8 mouse cellular contexts compared by ENCODE assay signal in genomic region chr2:35282214-35282613, GRCm38 (mm10). TPM values are rescaled to one million over a fixed set of nuclear protein-coding genes. Genes with fewer than 3 reads are reported as not detected.
DNase-seq lines count a peak whose midpoint lies in the region; ATAC-seq lines count a peak whose summit lies in the region.

No protein-coding gene starts in this region.

- peaks cover 29% of the 10 kb centered on the region for H3K27me3 ChIP-seq in hindbrain, embryonic 14.5 days (ENCODE audit: control insufficient read depth, insufficient read depth, low read length)
- peaks cover 16% of the 10 kb centered on the region for H3K27me3 ChIP-seq in liver, embryonic 16.5 days (ENCODE audit: control insufficient read depth, insufficient read depth, low read depth, low read length)
- peaks cover 31% of the 10 kb centered on the region for H3K27me3 ChIP-seq in neural tube, embryonic 12.5 days (replicated peaks)

- H3K4me2 ChIP-seq in hindbrain, embryonic 14.5 days (replicated peaks), result peak overlapping the region; percentile 47
- H3K4me2 ChIP-seq in liver, embryonic 16.5 days (ENCODE audit: low read depth, low read length), result peak overlapping the region; percentile 49
- peak overlapping the region; percentile 56 for H3K4me2 ChIP-seq in neural tube, embryonic 12.5 days (replicated peaks)

- intact Hi-C loops in gastrocnemius, postnatal 14 days (cut with DNase I; ENCODE audit: low total_unique reads), result no loop called here

- H3K4me3 ChIP-seq in hindbrain, embryonic 14.5 days (replicated peaks; ENCODE audit: low read length), result peak overlapping the region; percentile 22
- peak overlapping the region; percentile 50 for H3K4me3 ChIP-seq in liver, embryonic 16.5 days (ENCODE audit: low read depth, low read length)
- H3K4me3 ChIP-seq in neural tube, embryonic 12.5 days, result peak overlapping the region; percentile 26

- no peak overlapping the region for H3K27ac ChIP-seq in hindbrain, embryonic 14.5 days
- no peak overlapping the region for H3K27ac ChIP-seq in liver, embryonic 16.5 days (ENCODE audit: low read length)
- H3K27ac ChIP-seq in neural tube, embryonic 12.5 days, result no peak overlapping the region

- no peaks in the 10 kb centered on the region for H3K36me3 ChIP-seq in hindbrain, embryonic 14.5 days (replicated peaks; ENCODE audit: control insufficient read depth, insufficient read depth)
- no peaks in the 10 kb centered on the region; the same call in 1 of the 2 replicates for H3K36me3 ChIP-seq in liver, embryonic 16.5 days (ENCODE audit: control insufficient read depth, insufficient read depth)
- no peaks in the 10 kb centered on the region for H3K36me3 ChIP-seq in neural tube, embryonic 12.5 days

- H3K9me3 ChIP-seq in hindbrain, embryonic 14.5 days (ENCODE audit: control insufficient read depth, low read length), result no peaks in the 10 kb centered on the region
- H3K9me3 ChIP-seq in liver, embryonic 16.5 days (replicated peaks; ENCODE audit: control insufficient read depth, low read length), result no peaks in the 10 kb centered on the region
- H3K9me3 ChIP-seq in neural tube, embryonic 12.5 days, result no peaks in the 10 kb centered on the region

- 2% methylated on average over 32 of the region's 32 CpGs for WGBS in hindbrain, embryonic 14.5 days
- 4% methylated on average over 32 of the region's 32 CpGs for WGBS in liver, embryonic 16.5 days (ENCODE audit: insufficient replicate concordance)
- 2% methylated on average over 32 of the region's 32 CpGs for WGBS in neural tube, embryonic 12.5 days

- DNase-seq in retina, embryonic 14.5 days (ENCODE audit: low spot score), result peak; percentile 24
- DNase-seq in retina, postnatal 1 day, result no peak
- DNase-seq in gastrocnemius, postnatal 14 days, result peak; percentile 79
- DNase-seq in hindbrain, embryonic 14.5 days (ENCODE audit: low spot score), result no peak
- DNase-seq in cerebellum, adult 9-11 months, result no peak
- no peak for DNase-seq in cerebellum, adult 11 months

- no peaks in the 10 kb centered on the region; the same call in 1 of the 2 replicates for H3K4me1 ChIP-seq in hindbrain, embryonic 14.5 days (replicated peaks; ENCODE audit: control insufficient read depth, insufficient read depth, low read length)
- no peaks in the 10 kb centered on the region; the same call in none of the 2 replicates for H3K4me1 ChIP-seq in liver, embryonic 16.5 days (ENCODE audit: control insufficient read depth, low read depth, low read length)
- peaks cover 7% of the 10 kb centered on the region for H3K4me1 ChIP-seq in neural tube, embryonic 12.5 days

- peak overlapping the region; percentile 35; the same call in 1 of the 2 replicates for H3K9ac ChIP-seq in hindbrain, embryonic 14.5 days
- H3K9ac ChIP-seq in liver, embryonic 16.5 days (ENCODE audit: low read depth, low read length), result peak overlapping the region; percentile 25; the same call in 1 of the 2 replicates
- peak overlapping the region; percentile 33; the same call in 1 of the 2 replicates for H3K9ac ChIP-seq in neural tube, embryonic 12.5 days

- no peak for ATAC-seq in hindbrain, embryonic 14.5 days (ENCODE audit: low FRiP score)
- ATAC-seq in liver, embryonic 16.5 days (ENCODE audit: low read depth), result peak; percentile 35
- no peak for ATAC-seq in neural tube, embryonic 12.5 days (ENCODE audit: low FRiP score, low read depth)

RNA-seq across cellular contexts. Expression of gene Gsn, which starts 26.0 kb away (rescaled TPM):
- 100 to 1,000 TPM; 177 to 231 TPM for total RNA-seq in gastrocnemius, postnatal 14 days (2021)
- polyA plus RNA-seq in hindbrain, embryonic 14.5 days (2014; fragmentation: Nextera tagmentation; extraction: Ambion mirVana), result 30.2 and 31.4 TPM in 2 replicates
- polyA plus RNA-seq in liver, embryonic 16.5 days (2015; fragmentation: Nextera tagmentation; extraction: Ambion mirVana), result 163 and 188 TPM in 2 replicates
- 39.0 and 41.0 TPM in 2 replicates for polyA plus RNA-seq in neural tube, embryonic 12.5 days (2016; fragmentation: Nextera tagmentation; extraction: Ambion mirVana)

RNA-seq across cellular contexts. Expression of gene Stom, which starts 54.6 kb away (rescaled TPM):
- 10 to 100 TPM; 20.1 to 22.2 TPM for total RNA-seq in gastrocnemius, postnatal 14 days (2021)
- 24.4 and 26.7 TPM in 2 replicates for polyA plus RNA-seq in hindbrain, embryonic 14.5 days (2014; fragmentation: Nextera tagmentation; extraction: Ambion mirVana)
- polyA plus RNA-seq in liver, embryonic 16.5 days (2015; fragmentation: Nextera tagmentation; extraction: Ambion mirVana), result 181 and 189 TPM in 2 replicates
- 10.8 and 14.3 TPM in 2 replicates for polyA plus RNA-seq in neural tube, embryonic 12.5 days (2016; fragmentation: Nextera tagmentation; extraction: Ambion mirVana)

Comparison
In these comparisons a context has a peak if more than half of its experiments do, and no peak if none do; other contexts are left out.
1. DNase-seq: peak in retina, embryonic 14.5 days (single experiment) and gastrocnemius, postnatal 14 days (single experiment); none in retina, postnatal 1 day (single experiment), hindbrain, embryonic 14.5 days (single experiment), cerebellum, adult 9-11 months (single experiment) and cerebellum, adult 11 months (single experiment).
2. Peak in every context shown above with its lines, with median percentiles within 50 percentile points of each other: H3K4me2 ChIP-seq, H3K4me3 ChIP-seq and H3K9ac ChIP-seq.